ENCODE assay signal across 28 mouse cellular contexts in genomic region chr3:83012636-83013035, GRCm38 (mm10). TPM values are rescaled to one million over a fixed set of nuclear protein-coding genes. Genes with fewer than 3 reads are reported as not detected.
A peak's percentile ranks its signal among the peaks of the same experiment; 100 is the strongest.
DNase-seq lines count a peak whose midpoint lies in the region; ATAC-seq and TF ChIP-seq lines count a peak whose summit lies in the region.
"Had no signal": no experiment of that assay in that cellular context is flagged by ENCODE, and none has a peak within 500 bp of the region (broad histone marks: within the 10 kb centered on the region; RNA-seq: fewer than 3 reads in every experiment).

No protein-coding gene starts in this region.

- peak overlapping the region; percentile 82 for H3K4me3 ChIP-seq in liver, adult 2 months (ENCODE audit: insufficient read depth, low read depth, low read length)
- H3K4me3 ChIP-seq in liver, embryonic 11.5 days (ENCODE audit: low read depth, low read length), result no peak overlapping the region
- peak overlapping the region; percentile 49 for H3K4me3 ChIP-seq in liver, postnatal 0 days (ENCODE audit: low read depth, low read length)
- no peak overlapping the region for H3K4me3 ChIP-seq in liver, embryonic 12.5 days
- H3K4me3 ChIP-seq: embryonic facial prominence, embryonic 13.5 days; embryonic facial prominence, embryonic 15.5 days; erythroblast, embryonic 14.5 days; forebrain, embryonic 10.5 days; forebrain, embryonic 12.5 days had no signal

- TF ChIP-seq POLR2A in liver, adult 2 months (IDR thresholded peaks at IDR 0.05; ENCODE audit: extremely low read depth, insufficient read depth, low read length), result peak; percentile 37; the same call in 1 of the 2 replicates

- DNase-seq in liver, adult 2 months (ENCODE audit: extremely low read depth, low read depth, low spot score), result peak; percentile 63
- no peak for DNase-seq in liver, embryonic 11.5 days (ENCODE audit: low spot score)
- DNase-seq in liver, postnatal 0 days, result peak; percentile 50
- peak; percentile 35 for DNase-seq in R1 (ENCODE audit: low read depth, low spot score)
- no peak for DNase-seq in left cerebral cortex, adult 18-20 months (ENCODE audit: low spot score in 2 of 2)
- DNase-seq: adrenal gland, adult 2 months; adrenal gland, postnatal 10 days; adrenal gland, postnatal 25 days; cerebellum, adult 11 months; cerebellum, adult 18-20 months; cerebellum, adult 8-10 months; cerebellum, adult 9-11 months; cerebellum, postnatal 14 days; cerebellum, postnatal 36 days; embryo, embryonic 11 days had no signal

- H3K36me3 ChIP-seq in liver, adult 2 months (ENCODE audit: control insufficient read depth, insufficient read depth, low read length), result peaks cover 54% of the 10 kb centered on the region
- H3K36me3 ChIP-seq in liver, embryonic 11.5 days (ENCODE audit: control insufficient read depth, insufficient read depth, low read length), result no peaks in the 10 kb centered on the region
- no peaks in the 10 kb centered on the region; the same call in 1 of the 2 replicates for H3K36me3 ChIP-seq in liver, postnatal 0 days (replicated peaks; ENCODE audit: insufficient read depth, low read length)
- peaks cover 4% of the 10 kb centered on the region; the same call in 1 of the 2 replicates for H3K36me3 ChIP-seq in liver, embryonic 12.5 days
- H3K36me3 ChIP-seq: embryonic facial prominence, embryonic 13.5 days; embryonic facial prominence, embryonic 15.5 days; forebrain, embryonic 10.5 days; forebrain, embryonic 12.5 days; G1E had no signal

- ATAC-seq in liver, embryonic 11.5 days (replicated peaks; ENCODE audit: low FRiP score), result no peak
- peak; percentile 2; the same call in 1 of the 2 replicates for ATAC-seq in liver, postnatal 0 days
- no peak for ATAC-seq in liver, embryonic 12.5 days
- ATAC-seq: forebrain, embryonic 14.5 days; forebrain, embryonic 16.5 days; Patski had no signal

- no peak for TF ChIP-seq CTCF in liver, adult 2 months (IDR thresholded peaks at IDR 0.05; ENCODE audit: low read depth, low read length)
- TF ChIP-seq CTCF in liver, postnatal 0 days (IDR thresholded peaks at IDR 0.05; ENCODE audit: low read depth), result no peak

- no peaks in the 10 kb centered on the region; the same call in none of the 2 replicates for H3K79me2 ChIP-seq in liver, adult 2 months (ENCODE audit: control insufficient read depth, insufficient read depth, low read length)

- 27% methylated on average over 19 of the region's 19 CpGs for WGBS in liver, adult 2 months
- 88% methylated on average over 19 of the region's 19 CpGs for whole genome bisulfite sequencing in liver, embryonic 11.5 days
- 77% methylated on average over 19 of the region's 19 CpGs for WGBS in liver, postnatal 0 days (ENCODE audit: insufficient replicate concordance)
- WGBS in liver, embryonic 12.5 days (ENCODE audit: insufficient replicate concordance), result 81% methylated on average over 19 of the region's 19 CpGs

- H3K4me1 ChIP-seq in liver, adult 2 months (ENCODE audit: control insufficient read depth, insufficient read depth, low read length), result no peaks in the 10 kb centered on the region; the same call in 1 of the 2 replicates
- no peaks in the 10 kb centered on the region for H3K4me1 ChIP-seq in liver, embryonic 11.5 days (replicated peaks; ENCODE audit: control insufficient read depth, insufficient read depth, low read length)
- no peaks in the 10 kb centered on the region for H3K4me1 ChIP-seq in liver, postnatal 0 days (ENCODE audit: insufficient read depth)
- H3K4me1 ChIP-seq in liver, embryonic 12.5 days, result no peaks in the 10 kb centered on the region
- H3K4me1 ChIP-seq: embryonic facial prominence, embryonic 13.5 days; embryonic facial prominence, embryonic 15.5 days; forebrain, embryonic 10.5 days; forebrain, embryonic 12.5 days had no signal

- H3K27ac ChIP-seq in liver, adult 2 months (replicated peaks; ENCODE audit: insufficient read depth, low read depth, low read length), result peak overlapping the region; percentile 1; the same call in 1 of the 2 replicates
- H3K27ac ChIP-seq in liver, embryonic 11.5 days (ENCODE audit: low read depth, low read length), result no peak overlapping the region
- peak overlapping the region; percentile 11; the same call in 1 of the 2 replicates for H3K27ac ChIP-seq in liver, postnatal 0 days (ENCODE audit: low read depth)
- H3K27ac ChIP-seq in liver, embryonic 12.5 days, result no peak overlapping the region
- H3K27ac ChIP-seq: embryonic facial prominence, embryonic 13.5 days; embryonic facial prominence, embryonic 15.5 days; forebrain, embryonic 10.5 days; forebrain, embryonic 12.5 days had no signal

- H3K9me3 ChIP-seq in liver, embryonic 11.5 days (ENCODE audit: control insufficient read depth, low read length), result no peaks in the 10 kb centered on the region
- no peaks in the 10 kb centered on the region for H3K9me3 ChIP-seq in liver, postnatal 0 days (ENCODE audit: low read length)
- no peaks in the 10 kb centered on the region for H3K9me3 ChIP-seq in liver, embryonic 12.5 days (replicated peaks)
- H3K9me3 ChIP-seq: embryonic facial prominence, embryonic 13.5 days; embryonic facial prominence, embryonic 15.5 days; forebrain, embryonic 10.5 days; forebrain, embryonic 12.5 days; G1E had no signal

- no peak overlapping the region for H3K4me2 ChIP-seq in liver, embryonic 11.5 days
- H3K4me2 ChIP-seq in liver, postnatal 0 days (ENCODE audit: low read depth, low read length), result peak overlapping the region; percentile 66
- H3K4me2 ChIP-seq in liver, embryonic 12.5 days, result no peak overlapping the region
- H3K4me2 ChIP-seq: embryonic facial prominence, embryonic 13.5 days; embryonic facial prominence, embryonic 15.5 days; forebrain, embryonic 12.5 days had no signal

- H3K9ac ChIP-seq in liver, adult 2 months (ENCODE audit: low read depth, low read length), result peak overlapping the region; percentile 21
- H3K9ac ChIP-seq in liver, embryonic 11.5 days (ENCODE audit: low read depth, low read length), result no peak overlapping the region
- H3K9ac ChIP-seq in liver, postnatal 0 days (replicated peaks), result peak overlapping the region; percentile 69; the same call in 1 of the 2 replicates
- H3K9ac ChIP-seq in liver, embryonic 12.5 days, result no peak overlapping the region
- H3K9ac ChIP-seq: embryonic facial prominence, embryonic 13.5 days; embryonic facial prominence, embryonic 15.5 days; forebrain, embryonic 12.5 days had no signal

- H3K27me3 ChIP-seq in liver, adult 2 months (ENCODE audit: control insufficient read depth, insufficient read depth, low read length), result no peaks in the 10 kb centered on the region
- H3K27me3 ChIP-seq in liver, embryonic 11.5 days (replicated peaks; ENCODE audit: control insufficient read depth, insufficient read depth, low read length), result no peaks in the 10 kb centered on the region
- no peaks in the 10 kb centered on the region for H3K27me3 ChIP-seq in liver, postnatal 0 days (ENCODE audit: insufficient read depth, low read length)
- no peaks in the 10 kb centered on the region for H3K27me3 ChIP-seq in liver, embryonic 12.5 days (replicated peaks)
- H3K27me3 ChIP-seq: embryonic facial prominence, embryonic 13.5 days; forebrain, embryonic 12.5 days had no signal

- TF ChIP-seq EP300 in liver, postnatal 0 days (IDR thresholded peaks at IDR 0.05; ENCODE audit: low read depth), result no peak

RNA-seq across cellular contexts. Expression of gene Fgg, which starts 5.1 kb away (rescaled TPM):
- total RNA-seq in liver, adult 2 months (2014; rRNA removed), result 3,843 and 4,358 TPM in 2 replicates
- 2,564 and 2,816 TPM in 2 replicates for polyA plus RNA-seq in liver, adult 2 months (2012; rRNA removed)
- 178 and 182 TPM in 2 replicates for polyA plus RNA-seq in liver, embryonic 11.5 days (2014; fragmentation: Nextera tagmentation; extraction: Ambion mirVana)
- polyA plus RNA-seq in liver, postnatal 0 days (2015; fragmentation: Nextera tagmentation; extraction: Ambion mirVana), result 4,762 and 5,621 TPM in 2 replicates
- 170 and 179 TPM in 2 replicates for polyA plus RNA-seq in liver, embryonic 12.5 days (2016; fragmentation: Nextera tagmentation; extraction: Ambion mirVana)
- total RNA-seq in left cerebral cortex, adult 18-20 months (2021), result not detected
- total RNA-seq: common myeloid progenitor, adult 5-6 weeks had no signal
- polyA plus RNA-seq: C2C12; embryonic facial prominence, embryonic 13.5 days; embryonic facial prominence, embryonic 15.5 days; erythroblast, embryonic 14.5 days; forebrain, embryonic 10.5 days; forebrain, embryonic 12.5 days; forebrain, embryonic 14.5 days; G1E; Patski had no signal

RNA-seq across cellular contexts. Expression of gene Fga, which starts 13.2 kb away (rescaled TPM):
- 3,320 and 3,369 TPM in 2 replicates for total RNA-seq in liver, adult 2 months (2014; rRNA removed)
- 877 and 984 TPM in 2 replicates for polyA plus RNA-seq in liver, adult 2 months (2012; rRNA removed)
- 161 and 182 TPM in 2 replicates for polyA plus RNA-seq in liver, embryonic 11.5 days (2014; fragmentation: Nextera tagmentation; extraction: Ambion mirVana)
- polyA plus RNA-seq in liver, postnatal 0 days (2015; fragmentation: Nextera tagmentation; extraction: Ambion mirVana), result 4,366 and 4,944 TPM in 2 replicates
- 190 and 194 TPM in 2 replicates for polyA plus RNA-seq in liver, embryonic 12.5 days (2016; fragmentation: Nextera tagmentation; extraction: Ambion mirVana)
- not detected for total RNA-seq in left cerebral cortex, adult 18-20 months (2021)
- total RNA-seq: common myeloid progenitor, adult 5-6 weeks had no signal
- polyA plus RNA-seq: C2C12; embryonic facial prominence, embryonic 11.5 days; embryonic facial prominence, embryonic 13.5 days; forebrain, embryonic 10.5 days; forebrain, embryonic 12.5 days; forebrain, embryonic 14.5 days; G1E; Patski had no signal

RNA-seq across cellular contexts. Expression of gene Fgb, which starts 37.0 kb away (rescaled TPM):
- total RNA-seq in liver, adult 2 months (2014; rRNA removed), result 2,420 and 2,798 TPM in 2 replicates
- polyA plus RNA-seq in liver, adult 2 months (2012; rRNA removed), result 918 and 923 TPM in 2 replicates
- polyA plus RNA-seq in liver, embryonic 11.5 days (2014; fragmentation: Nextera tagmentation; extraction: Ambion mirVana), result 176 and 188 TPM in 2 replicates
- 2,723 and 3,190 TPM in 2 replicates for polyA plus RNA-seq in liver, postnatal 0 days (2015; fragmentation: Nextera tagmentation; extraction: Ambion mirVana)
- polyA plus RNA-seq in liver, embryonic 12.5 days (2016; fragmentation: Nextera tagmentation; extraction: Ambion mirVana), result 139 and 143 TPM in 2 replicates
- total RNA-seq in left cerebral cortex, adult 18-20 months (2021), result not detected
- total RNA-seq: adrenal gland, postnatal 25 days; common myeloid progenitor, adult 5-6 weeks had no signal
- polyA plus RNA-seq: C2C12; embryonic facial prominence, embryonic 13.5 days; forebrain, embryonic 10.5 days; forebrain, embryonic 12.5 days; forebrain, embryonic 14.5 days; G1E; Patski had no signal

RNA-seq across cellular contexts. Expression of gene Plrg1, which starts 42.7 kb away (rescaled TPM):
- total RNA-seq in liver, adult 2 months (2014; rRNA removed), result 34.1 and 35.1 TPM in 2 replicates
- 20.7 and 21.8 TPM in 2 replicates for polyA plus RNA-seq in liver, adult 2 months (2012; rRNA removed)
- 92.7 and 103 TPM in 2 replicates for polyA plus RNA-seq in liver, embryonic 11.5 days (2014; fragmentation: Nextera tagmentation; extraction: Ambion mirVana)
- 29.6 and 29.9 TPM in 2 replicates for polyA plus RNA-seq in liver, postnatal 0 days (2015; fragmentation: Nextera tagmentation; extraction: Ambion mirVana)
- polyA plus RNA-seq in liver, embryonic 12.5 days (2016; fragmentation: Nextera tagmentation; extraction: Ambion mirVana), result 66.2 and 69.4 TPM in 2 replicates
- total RNA-seq in left cerebral cortex, adult 18-20 months (2021), result 10 to 100 TPM; 43.5 to 45.6 TPM

Comparison
In these comparisons a context has a peak if more than half of its experiments do, and no peak if none do; other contexts are left out.
1. DNase-seq: peak in liver, adult 2 months (single experiment), liver, postnatal 0 days (single experiment) and R1 (single experiment); none in liver, embryonic 11.5 days (single experiment) and left cerebral cortex, adult 18-20 months (0 of 2).
2. H3K27ac ChIP-seq: peak in liver, adult 2 months (single experiment) and liver, postnatal 0 days (single experiment); none in liver, embryonic 11.5 days (single experiment) and liver, embryonic 12.5 days (single experiment).
3. H3K4me3 ChIP-seq: peak in liver, adult 2 months (single experiment) and liver, postnatal 0 days (single experiment); none in liver, embryonic 11.5 days (single experiment) and liver, embryonic 12.5 days (single experiment).
4. H3K9ac ChIP-seq: peak in liver, adult 2 months (single experiment) and liver, postnatal 0 days (single experiment); none in liver, embryonic 11.5 days (single experiment) and liver, embryonic 12.5 days (single experiment).
5. RNA of gene Fgg, which starts 5.1 kb away (polyA plus RNA-seq): 4,762 to 5,621 TPM in liver, postnatal 0 days and 2,564 to 2,816 TPM in liver, adult 2 months; 178 to 182 TPM in liver, embryonic 11.5 days and 170 to 179 TPM in liver, embryonic 12.5 days; every median in the first group is over 10 times any median in the second.